Mouse (Mus musculus) cerebellum, adult (tissue): Measurements from ENCODE around the gene Mydgf.
A peak's percentile ranks its signal among the peaks of the same experiment; 100 is the strongest.

Experiments used
- ATAC-seq: cut with Nextera tagmentation; 2 replicates; pipeline ENCODE4 v1.9.2; 2017; ENCODE audit warnings: mild to moderate bottlenecking, moderate library complexity, mixed read lengths; ENCODE audit not compliant: insufficient number of reproducible peaks, low FRiP score, low TSS enrichment

Mydgf gene

GRCm38 (mm10) chr17:56194765-56195164, 11.0 kb upstream of the Mydgf start:
- no peak for ATAC-seq

DNA sequence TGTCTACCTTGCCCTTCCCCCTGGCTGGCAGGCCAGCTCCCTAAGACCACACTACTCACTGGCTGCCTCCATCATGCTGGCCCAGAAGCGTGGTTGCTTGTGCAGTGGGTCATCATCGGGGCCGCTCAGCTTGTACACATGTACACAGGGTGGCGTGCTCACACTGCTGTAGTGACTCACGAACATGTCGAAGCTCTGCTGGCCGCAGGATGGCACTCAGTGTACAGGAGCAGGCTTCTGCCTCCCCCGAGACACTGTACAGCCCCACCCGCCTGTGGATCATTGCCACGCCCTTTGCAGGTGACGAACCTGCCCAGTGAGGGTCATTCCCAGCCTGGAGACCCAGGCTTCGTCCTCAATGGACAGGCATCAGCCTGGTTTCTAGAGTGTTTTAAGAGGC, 10.6 kb upstream of the Mydgf start:
- no peak for ATAC-seq

- ATAC-seq, result no peak
Measured at GRCm38 (mm10) chr17:56191266-56191665, 7.5 kb upstream of the Mydgf start.

DNA sequence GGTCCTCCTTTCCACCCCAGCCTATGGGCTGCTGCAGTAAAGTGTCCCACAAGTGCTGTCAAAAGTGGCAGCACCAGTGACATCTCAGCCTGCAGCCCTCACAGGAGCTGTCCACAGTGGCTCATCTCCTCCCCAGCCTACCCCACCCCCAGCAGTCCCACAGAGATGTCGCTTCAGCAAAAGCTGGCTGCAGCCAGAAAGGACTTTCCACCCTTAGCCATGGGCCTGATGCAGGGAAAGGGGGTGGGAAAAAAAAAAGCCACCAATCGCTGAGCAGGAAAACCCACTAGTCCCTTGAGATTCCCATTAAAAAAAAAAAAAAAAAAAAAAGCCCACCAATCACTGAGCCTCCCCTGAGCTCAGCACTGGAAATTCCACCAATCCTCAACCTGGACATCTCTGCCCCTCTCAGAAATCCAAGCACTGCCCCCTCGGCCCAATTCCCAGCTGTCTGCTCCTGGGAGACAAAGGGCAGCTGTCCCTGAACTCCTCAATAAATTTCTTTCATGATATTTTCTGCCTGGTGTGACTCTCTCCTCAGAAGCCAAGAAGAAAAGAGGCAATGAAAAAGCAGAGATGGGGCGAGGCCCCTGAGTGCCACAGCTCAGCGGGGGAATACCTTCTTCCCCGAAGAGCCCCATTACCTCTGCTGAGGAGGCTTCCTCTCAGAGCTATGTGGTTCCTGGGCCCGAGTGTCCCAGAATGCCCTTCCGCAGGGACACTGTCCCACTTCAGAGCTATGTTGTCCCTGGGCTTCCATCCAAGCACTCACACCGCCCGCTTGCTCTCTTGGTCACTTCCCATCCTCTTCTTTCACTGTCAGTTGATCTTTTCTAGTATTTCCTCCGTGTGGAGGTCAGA, 1.8 kb upstream of the Mydgf start:
- ATAC-seq, result no peak

DNA sequence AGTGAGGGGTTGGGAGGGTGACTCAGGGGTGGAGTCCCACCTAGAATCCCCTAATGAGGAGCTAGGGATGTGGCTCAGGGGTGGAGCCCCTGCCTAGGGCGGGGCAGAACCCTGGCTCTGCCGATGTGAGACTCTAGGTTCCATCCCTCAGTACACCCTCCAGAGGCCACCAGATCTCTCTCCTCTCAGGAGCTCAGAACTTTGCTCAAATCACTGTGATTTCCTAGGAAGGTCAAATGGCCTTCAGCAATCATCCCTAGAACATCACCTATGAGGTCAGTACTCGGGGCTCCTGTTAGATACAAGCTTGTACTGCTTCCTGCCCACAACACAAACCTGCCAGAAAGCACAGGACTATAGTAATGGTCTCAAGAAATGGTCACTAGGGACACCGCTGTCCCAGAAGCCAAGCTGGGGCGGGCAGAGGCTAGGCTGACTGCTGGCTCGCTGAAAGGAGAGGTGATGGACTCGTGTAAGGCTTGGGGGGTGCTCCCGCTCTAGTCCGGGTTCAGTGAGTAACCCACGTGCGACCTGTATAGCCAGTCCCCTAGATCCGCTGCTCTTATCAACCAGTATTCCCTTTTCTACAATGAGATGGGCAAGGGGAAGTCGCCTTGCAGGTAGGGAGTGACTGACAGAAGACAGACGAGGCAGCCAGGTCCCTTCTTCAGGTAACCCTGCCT, 604 bp downstream of the Mydgf start:
- no peak for ATAC-seq

DNA sequence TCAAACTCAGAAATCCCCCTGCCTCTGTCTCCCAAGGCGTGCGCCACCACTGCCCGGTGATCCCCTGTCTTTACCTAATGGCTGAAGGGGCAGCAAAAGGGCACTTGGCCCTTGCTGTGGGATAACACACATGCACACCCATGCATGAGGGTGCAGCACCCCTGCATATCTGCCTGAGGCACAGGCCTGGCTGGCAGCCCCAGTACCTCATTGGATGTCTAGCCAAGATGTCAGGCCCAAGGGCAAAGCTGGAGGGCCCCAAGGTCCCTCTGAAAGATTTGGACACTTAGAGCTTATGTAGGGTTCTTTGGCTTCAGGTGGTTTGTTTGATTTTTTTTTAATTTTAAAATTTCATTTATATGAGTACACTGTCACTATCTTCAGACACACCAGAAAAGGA, 8.3 kb downstream of the Mydgf start:
- no peak for ATAC-seq

DNA sequence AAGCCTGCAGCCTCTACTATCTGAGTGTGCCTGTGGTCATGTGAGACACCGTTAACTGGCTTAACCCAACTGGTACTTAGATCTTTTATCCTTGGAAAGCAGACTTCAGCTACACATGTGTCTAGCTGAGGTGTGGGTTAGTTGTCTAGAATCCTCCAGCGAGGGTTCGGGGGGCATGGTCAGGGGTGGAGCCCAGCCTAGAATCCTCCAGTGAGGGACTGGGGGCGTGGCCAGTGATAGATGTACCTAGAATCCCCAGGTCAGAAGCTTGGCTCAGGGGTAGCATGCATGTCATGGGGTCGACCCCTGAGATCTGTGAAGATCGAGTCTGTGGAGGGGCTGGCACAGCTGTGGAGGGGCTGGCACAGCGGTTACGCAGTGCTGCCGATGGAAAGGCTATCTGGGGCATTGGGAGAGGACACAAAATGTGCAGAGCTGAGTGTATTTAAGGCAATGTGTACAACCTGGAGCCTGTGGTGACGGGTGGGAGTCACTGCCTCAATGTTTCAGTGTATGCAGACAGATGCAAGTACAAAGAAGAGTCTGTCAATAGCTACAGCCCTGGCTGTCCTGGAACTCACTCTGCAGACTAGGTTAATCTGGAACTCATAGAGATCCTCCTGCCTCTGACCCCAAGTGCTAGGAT, 10.2 kb downstream of the Mydgf start:
- ATAC-seq, result no peak

DNA sequence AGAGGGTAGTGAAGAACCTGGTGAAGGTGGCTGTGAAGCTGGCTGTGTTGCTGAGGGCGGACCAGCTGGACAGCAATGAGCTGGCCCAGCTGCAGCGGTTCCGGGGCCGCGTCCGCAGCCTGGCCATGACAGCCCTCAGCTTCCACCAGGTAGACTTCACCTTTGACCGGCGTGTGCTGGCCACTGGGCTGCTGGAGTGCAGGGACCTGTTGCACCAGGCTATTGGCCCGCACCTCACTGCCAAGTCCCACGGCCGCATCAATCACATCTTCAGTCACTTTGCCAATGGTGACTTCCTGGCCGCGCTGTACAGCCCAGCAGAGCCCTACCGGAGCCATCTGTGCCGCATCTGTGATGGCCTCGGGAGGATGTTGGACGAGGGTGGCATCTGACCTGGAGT, 11.8 kb downstream of the Mydgf start:
- ATAC-seq, result no peak

- ATAC-seq, result no peak
Measured at GRCm38 (mm10) chr17:56171456-56171855, 12.3 kb downstream of the Mydgf start.

DNA sequence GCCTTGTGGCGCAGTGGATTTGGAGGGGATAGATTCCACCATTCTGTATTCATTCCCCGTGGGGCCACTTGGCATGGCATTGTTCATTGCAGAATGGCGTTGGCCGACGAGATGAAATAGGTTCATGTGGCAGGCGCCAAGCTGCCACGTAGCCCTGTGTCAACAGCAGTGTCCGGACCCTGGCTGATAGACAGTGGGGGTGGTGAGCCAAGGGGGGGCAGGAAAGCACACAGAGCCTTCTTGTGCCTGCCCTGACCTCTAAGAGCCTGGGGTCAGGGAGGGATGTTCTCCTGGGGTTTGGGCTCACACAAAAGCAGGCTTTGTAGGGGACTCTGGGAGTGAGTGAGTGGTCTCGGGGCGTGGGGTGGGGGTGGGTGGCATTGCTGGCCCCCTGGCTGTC, 13.1 kb downstream of the Mydgf start:
- no peak for ATAC-seq

- ATAC-seq, result no peak
Measured at GRCm38 (mm10) chr17:56169830-56170229, 13.9 kb downstream of the Mydgf start.

DNA sequence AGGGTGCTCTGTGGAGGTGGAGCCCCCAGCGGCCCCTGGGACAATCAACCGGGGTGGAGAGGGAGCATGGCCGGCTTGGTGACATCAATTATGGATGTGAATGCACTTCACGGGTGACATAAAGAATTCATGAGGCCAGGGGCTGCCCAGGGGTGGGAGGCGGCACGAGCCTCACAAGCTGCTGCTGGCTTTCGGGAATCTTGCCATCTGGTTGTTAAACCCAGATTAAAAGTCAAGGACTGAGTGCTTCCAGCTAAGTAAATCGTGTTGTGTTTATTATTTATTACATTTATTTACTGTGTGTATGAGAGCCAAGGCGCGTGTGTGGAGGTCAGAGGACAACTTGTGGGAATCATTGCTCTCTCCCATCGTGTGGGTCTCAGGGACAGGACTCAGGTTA, 18.0 kb downstream of the Mydgf start:
- no peak for ATAC-seq

- no peak for ATAC-seq
Measured at GRCm38 (mm10) chr17:56164510-56164909, 19.2 kb downstream of the Mydgf start.

DNA sequence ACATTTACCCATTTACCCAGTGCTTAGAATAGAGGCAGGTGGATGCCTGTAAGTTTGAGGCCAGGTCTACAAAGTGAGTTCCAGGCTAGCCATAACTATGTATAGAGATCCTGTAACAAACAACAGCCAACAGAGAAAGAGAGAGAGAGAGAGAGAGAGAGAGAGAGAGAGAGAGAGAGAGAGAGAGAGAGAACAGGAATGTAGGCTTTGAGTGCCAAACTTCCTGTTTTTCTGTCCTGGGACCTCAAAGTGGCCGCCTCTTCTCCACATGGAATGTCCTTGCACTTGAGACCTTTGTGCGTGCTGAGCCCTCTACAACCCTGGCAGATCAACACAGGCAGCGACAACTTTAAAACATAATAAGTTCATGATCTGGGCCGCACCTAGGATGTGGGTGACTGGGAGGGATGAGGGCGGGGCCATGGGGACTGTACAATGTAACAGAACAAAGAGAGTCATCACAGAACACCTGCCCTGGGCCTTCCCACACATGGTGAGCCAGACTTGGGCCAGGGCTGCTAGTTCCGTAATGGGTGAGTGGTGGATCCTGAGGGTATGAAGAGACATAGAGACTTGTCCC, 20.1 kb downstream of the Mydgf start:
- ATAC-seq, result no peak

DNA sequence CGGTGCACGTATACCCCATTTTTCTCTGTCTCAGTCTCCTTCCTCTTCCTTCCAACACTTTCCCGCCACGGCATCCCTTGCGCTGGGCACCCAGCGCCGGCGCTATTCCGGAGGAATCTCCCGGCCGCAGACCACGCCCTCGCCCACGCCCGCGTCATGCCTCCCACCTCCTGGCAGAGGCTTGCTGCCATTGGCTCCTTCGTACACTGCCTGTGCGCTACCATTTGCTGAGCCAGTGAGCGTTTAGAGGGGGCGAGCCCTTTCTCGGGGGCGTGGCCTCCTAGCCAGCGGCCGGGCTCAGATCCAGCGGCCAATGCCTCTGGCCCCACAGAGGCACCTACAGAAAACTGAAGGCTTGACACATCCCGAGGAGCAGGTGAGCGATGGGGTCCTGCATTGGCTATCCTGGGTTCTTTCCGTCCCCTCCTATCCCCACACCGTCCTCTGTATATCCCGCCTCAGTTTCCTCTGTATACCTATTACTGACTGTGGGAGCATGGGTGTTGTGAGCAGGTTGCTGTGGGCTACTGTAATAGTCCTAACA, 21.4 kb downstream of the Mydgf start, which contains the start of gene Tnfaip8l1:
Gene Tnfaip8l1 (plus strand): TSS at position 247 of the 544 bp plus-strand sequence.
- peak; percentile 95 for ATAC-seq

GRCm38 (mm10) chr17:56159729-56160128, 24.0 kb downstream of the Mydgf start:
- 0 out of 2 replicates have a peak, but pooled peaks have one; percentile 31 for ATAC-seq

- no peak for ATAC-seq
Measured at GRCm38 (mm10) chr17:56153643-56154042, 30.1 kb downstream of the Mydgf start.

DNA sequence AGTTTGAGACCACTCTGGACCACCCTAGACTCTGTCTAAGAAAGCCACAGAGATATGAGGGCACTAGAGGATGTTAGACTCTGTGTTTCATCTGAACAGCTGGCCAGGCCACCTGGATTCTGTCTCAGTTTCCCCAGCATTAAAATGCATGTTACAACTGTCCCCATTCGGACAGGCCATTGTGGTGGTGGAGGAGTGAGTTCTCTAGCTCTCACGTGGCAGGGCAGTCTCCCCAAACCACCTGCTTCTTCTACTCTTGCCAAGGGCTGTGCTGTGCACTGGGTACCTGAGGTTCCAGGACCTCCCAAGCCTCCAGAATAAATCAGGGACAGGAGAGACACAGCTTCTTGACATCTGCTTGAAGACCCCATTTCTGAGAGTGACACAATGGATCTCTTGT, 33.8 kb downstream of the Mydgf start:
- ATAC-seq, result no peak

DNA sequence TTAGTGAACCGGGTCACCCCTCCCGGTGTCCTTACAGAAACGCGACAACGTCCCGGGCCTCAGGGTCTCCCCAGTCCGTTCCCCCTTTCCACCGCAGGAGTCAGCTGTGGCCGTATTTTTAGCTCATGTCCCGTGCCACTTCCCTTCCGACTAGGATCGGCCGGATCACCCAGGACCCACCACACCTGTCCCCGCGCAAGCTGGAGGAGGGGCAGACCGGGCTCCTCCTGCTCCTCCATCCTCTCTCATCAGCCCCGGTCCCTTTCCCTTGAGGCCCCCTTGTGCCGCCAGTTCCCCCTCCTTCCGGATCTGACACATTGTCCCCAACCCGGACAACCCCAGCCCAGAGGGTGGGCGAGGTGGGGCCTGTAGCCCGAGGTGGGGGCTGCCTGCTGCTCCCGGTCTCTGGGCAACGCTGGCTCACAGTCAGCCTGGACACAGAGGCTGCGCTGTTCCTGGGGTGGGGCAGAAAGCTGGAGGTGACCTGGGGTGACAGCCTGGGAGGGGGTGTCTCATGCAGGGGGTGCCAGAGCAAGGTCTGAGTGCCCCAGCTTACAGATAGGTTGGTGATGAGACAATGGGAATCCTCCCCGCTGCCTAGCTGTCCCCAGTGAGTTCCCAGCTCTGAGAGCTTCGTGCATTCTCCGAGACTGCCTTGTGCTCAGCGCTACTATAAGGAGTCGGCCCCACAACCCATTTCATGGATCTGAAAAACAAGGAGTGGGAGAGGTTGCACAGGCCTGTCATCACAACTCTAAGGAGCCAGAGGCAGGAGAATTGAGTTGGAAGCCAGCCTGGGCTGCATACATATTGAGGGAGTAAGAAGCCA, 34.7 kb downstream of the Mydgf start:
- no peak for ATAC-seq

DNA sequence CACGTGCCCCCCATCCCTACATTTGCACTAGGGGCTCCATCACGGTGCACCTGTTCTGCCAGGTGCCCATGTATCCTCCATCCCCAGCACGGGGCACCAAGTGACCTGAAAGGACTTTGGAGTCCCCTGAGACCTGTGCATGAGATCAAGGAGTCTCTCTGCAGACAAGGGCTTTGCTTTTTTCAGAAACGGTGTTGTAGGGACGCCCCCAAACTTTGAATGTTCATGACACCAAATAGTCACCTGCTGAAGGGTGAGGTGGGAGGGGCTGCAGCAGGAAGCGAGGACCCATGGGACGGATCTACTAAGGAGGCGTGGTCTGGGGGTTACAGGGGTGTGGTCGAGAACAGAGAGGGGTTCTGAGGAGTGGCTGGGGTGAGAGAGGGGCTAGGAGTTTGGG, 35.4 kb downstream of the Mydgf start:
- ATAC-seq, result no peak
